Mouse (Mus musculus) stomach, embryonic 14.5 days (tissue): ENCODE measurements at regions not wholly inside any gene's neighbourhood (a gene's known extent, or its start where the extent isn't known, plus 50 kb on each side); places are given as distances from the start of the nearest gene placed in this dataset.

Experiments
- ATAC-seq: fragments of 200-750 bp; cut with Nextera tagmentation; 2 replicates; pipeline ENCODE4 v1.8.0; 2017; ENCODE audit warnings: low read depth, moderate TSS enrichment; ENCODE audit not compliant: insufficient number of reproducible peaks, insufficient read depth, low FRiP score
- H3K27ac ChIP-seq: fragments of 300-500 bp; sonication (generic); 2 replicates; pipeline ENCODE4 v1.5.1; 2014; ENCODE audit warnings: mild to moderate bottlenecking, low read length, moderate library complexity, mixed read lengths
- H3K27me3 ChIP-seq: fragments of 300-500 bp; sonication (generic); 2 replicates; pipeline ENCODE4 v1.6.1; 2014; ENCODE audit warnings: low read length, control low read depth, mixed read lengths; ENCODE audit not compliant: control insufficient read depth, insufficient read depth
- H3K36me3 ChIP-seq: fragments of 300-500 bp; sonication (generic); 2 replicates; pipeline ENCODE4 v1.6.1; 2014; ENCODE audit warnings: mild to moderate bottlenecking, control low read depth, low read length, moderate library complexity, mixed read lengths; ENCODE audit not compliant: control insufficient read depth, insufficient read depth
- H3K4me1 ChIP-seq: fragments of 300-500 bp; sonication (generic); 2 replicates; pipeline ENCODE4 v1.6.1; 2014; ENCODE audit warnings: low read length, control low read depth, mixed read lengths; ENCODE audit not compliant: control insufficient read depth, insufficient read depth
- H3K4me2 ChIP-seq: fragments of 300-500 bp; sonication (generic); replicated peaks from 2 replicates; pipeline ENCODE4 v1.6.1; 2014; ENCODE audit warnings: low read depth, low read length, control low read depth
- H3K4me3 ChIP-seq: fragments of 300-500 bp; sonication (generic); 2 replicates; pipeline ENCODE4 v1.5.1; 2014; ENCODE audit warnings: low read depth, low read length, control low read depth
- H3K9ac ChIP-seq: fragments of 300-500 bp; sonication (generic); replicated peaks from 2 replicates; pipeline ENCODE4 v1.6.1; 2014; ENCODE audit warnings: low read depth, mild to moderate bottlenecking, control low read depth, low read length, moderate library complexity, mixed read lengths
- H3K9me3 ChIP-seq: fragments of 300-500 bp; sonication (generic); 2 replicates; pipeline ENCODE4 v1.6.1; 2016; ENCODE audit warnings: low read depth, low read length, control low read depth; ENCODE audit not compliant: control insufficient read depth
- WGBS: fragments of 180-500 bp; shearing (Covaris S2); extraction: QIAGEN DNeasy Blood & Tissue Kit; methylation state at CpG from one replicate; pipeline ENCODE4 v1.1.7; 2014; 5-methylcytosine and 5-hydroxymethylcytosine counted together

DNA sequence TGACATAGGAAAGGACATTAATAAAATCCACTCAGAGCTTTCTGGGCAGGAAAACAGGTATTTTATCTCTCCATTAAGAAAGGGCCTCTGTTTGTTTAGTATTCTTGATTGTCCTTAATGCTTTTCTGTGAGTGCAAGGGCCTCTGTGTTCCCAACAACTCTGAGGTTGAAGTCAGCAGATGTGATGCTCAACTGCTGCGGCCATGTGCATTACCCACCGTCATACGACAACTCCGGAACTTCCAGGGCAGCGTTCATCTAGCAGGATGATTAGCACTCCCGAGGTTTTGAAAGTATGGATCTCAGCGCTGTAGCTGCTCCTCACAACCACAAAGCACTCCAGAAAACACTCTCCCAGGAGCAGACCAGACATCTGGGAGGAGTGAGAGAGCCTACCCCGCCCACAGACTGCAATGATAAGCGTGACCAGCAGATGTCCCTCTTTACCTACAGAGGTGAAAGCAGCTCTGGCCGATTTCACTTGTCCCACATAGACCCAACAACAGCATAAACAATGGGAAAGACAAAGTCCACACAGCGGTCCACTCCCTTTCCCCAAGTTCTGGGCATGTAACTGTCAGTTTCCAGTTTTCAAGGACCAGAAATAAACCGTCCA is 1719.7 kb upstream of the Impad1 start:
- H3K9ac ChIP-seq: no peak overlapping the region
- no peaks in the 10 kb centered on the region for H3K9me3 ChIP-seq
- no peaks in the 10 kb centered on the region for H3K36me3 ChIP-seq
- H3K4me3 ChIP-seq: no peak overlapping the region
- no peaks in the 10 kb centered on the region for H3K4me1 ChIP-seq
- 16% methylated on average over 12 of the region's 12 CpGs for WGBS
- H3K27me3 ChIP-seq: no peaks in the 10 kb centered on the region
- no peak overlapping the region for H3K27ac ChIP-seq
- peak overlapping the region; percentile 30 for H3K4me2 ChIP-seq
- peak; percentile 83 for ATAC-seq

DNA sequence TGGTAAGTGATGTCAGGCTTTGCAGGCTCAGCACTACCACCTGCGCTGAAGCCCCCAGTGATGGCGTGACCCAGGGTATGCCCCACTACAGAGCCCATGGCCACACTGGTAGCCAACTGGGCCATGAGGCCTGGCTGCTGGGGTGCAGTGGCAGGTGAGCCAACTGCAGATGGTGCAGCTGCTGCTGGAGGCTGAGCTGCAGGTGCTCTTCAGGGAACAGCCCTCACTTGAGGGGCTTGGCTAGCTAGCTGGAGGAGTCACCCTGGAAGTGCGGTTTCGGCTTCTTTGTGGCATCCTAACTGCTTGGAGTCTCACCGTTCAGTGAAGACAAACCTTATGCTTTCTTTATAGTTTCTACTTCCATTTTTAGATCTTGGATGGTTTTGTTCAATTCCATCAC is 1714.9 kb upstream of the Impad1 start:
- 91% methylated on average over 5 of the region's 5 CpGs for WGBS
- H3K4me3 ChIP-seq: no peak overlapping the region
- H3K27me3 ChIP-seq: no peaks in the 10 kb centered on the region
- no peak for ATAC-seq
- no peak overlapping the region for H3K4me2 ChIP-seq
- H3K9me3 ChIP-seq: no peaks in the 10 kb centered on the region
- no peak overlapping the region for H3K27ac ChIP-seq
- no peak overlapping the region for H3K9ac ChIP-seq
- no peaks in the 10 kb centered on the region for H3K36me3 ChIP-seq
- no peaks in the 10 kb centered on the region for H3K4me1 ChIP-seq
